Mouse (Mus musculus): Measurements from ENCODE around the gene Zfand3. TPM values are rescaled to one million over a fixed set of nuclear protein-coding genes. Genes with fewer than 3 reads are reported as not detected.

The Zfand3 gene
- polyA plus RNA-seq (2021; fragmentation: Nextera tagmentation), result 16.3 and 20.3 TPM in 2 replicates
- long read RNA-seq, experiment 1, transcript Zfand3-204 (5 exons, 3,489 nt), result minor isoform, 13 of 94 reads
- long read RNA-seq, experiment 1, transcript Zfand3-202 (6 exons, 3,039 nt), result major isoform, 48 of 94 reads
- long read RNA-seq, experiment 1, partial matches to known transcripts, result 20 of 94 reads
- long read RNA-seq, experiment 1, other reads (novel, unspliced or antisense), result 9 of 94 reads
- long read RNA-seq, experiment 2, transcript Zfand3-202 (6 exons, 3,039 nt), result major isoform, 8 of 38 reads
- long read RNA-seq, experiment 2, partial matches to known transcripts, result 6 of 38 reads
- long read RNA-seq, experiment 2, other reads (novel, unspliced or antisense), result 23 of 38 reads

GRCm38 (mm10) chr17:30004203-30005102 lies at the start of gene Zfand3:
Zfand3 (plus strand) TSS chr17:30004733.

GRCm38 (mm10) chr17:29970037-29970555 lies 34.4 kb upstream of the Zfand3 start, which contains the start of gene Mdga1:
Mdga1 (minus strand) TSS chr17:29970087.

Other genes with a start within 250 kb of the Zfand3 start
- gene Mdga1, start 34.6 kb upstream of the Zfand3 start, polyA plus RNA-seq (2021; fragmentation: Nextera tagmentation), result 1.2 and 1.3 TPM in 2 replicates

All from left cerebral cortex, adult 6 months (tissue).